Mouse (Mus musculus): ENCODE data around the gene Spaca9.

Spaca9 gene

DNA sequence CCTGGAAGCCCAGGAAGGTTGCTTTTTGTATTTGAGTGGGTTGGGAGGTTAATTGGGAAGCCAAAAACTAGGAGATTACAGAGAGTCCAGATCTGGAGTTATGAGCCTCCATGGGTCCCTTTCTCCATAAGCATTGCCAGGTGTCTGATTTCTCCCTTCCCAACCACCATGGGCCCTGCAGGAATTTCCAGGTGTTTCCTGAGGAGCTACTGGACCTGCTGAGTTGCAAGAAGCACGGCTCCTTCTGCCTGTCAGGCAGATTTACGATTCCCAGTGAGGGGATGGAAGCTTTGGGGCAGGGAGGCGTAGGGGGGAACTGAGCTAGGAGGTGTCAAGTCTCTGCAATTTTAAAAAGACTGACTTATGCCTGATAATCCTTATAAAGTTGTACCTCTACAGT is 33.7 kb downstream of the Spaca9 start:
- WGBS = 86% methylated on average over 3 of the region's 3 CpGs

DNA sequence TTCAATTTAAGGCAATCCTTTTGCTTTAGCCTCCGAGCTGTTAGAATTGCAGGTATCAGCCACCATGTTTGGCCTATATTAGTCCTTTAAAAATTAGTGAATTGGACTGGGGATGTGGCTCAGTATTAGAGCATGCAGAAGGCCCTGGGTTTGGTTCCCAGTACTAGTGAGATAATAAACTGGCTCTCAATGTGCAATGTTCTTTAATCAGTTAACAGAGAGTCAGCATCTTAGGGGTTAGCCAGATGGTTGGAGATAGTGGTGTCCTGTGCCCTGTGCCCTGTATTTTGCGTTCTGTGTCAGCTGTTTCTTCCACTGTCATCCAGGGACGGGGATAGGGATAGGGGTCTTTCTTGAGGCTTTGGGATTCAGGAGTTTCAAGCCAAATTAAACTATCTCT is 36.6 kb downstream of the Spaca9 start:
- 95% methylated on average over 3 of the region's 3 CpGs for WGBS

- WGBS = 76% methylated on average over 8 of the region's 8 CpGs
Measured at GRCm38 (mm10) chr2:28656216-28656615, 43.3 kb downstream of the Spaca9 start.

DNA sequence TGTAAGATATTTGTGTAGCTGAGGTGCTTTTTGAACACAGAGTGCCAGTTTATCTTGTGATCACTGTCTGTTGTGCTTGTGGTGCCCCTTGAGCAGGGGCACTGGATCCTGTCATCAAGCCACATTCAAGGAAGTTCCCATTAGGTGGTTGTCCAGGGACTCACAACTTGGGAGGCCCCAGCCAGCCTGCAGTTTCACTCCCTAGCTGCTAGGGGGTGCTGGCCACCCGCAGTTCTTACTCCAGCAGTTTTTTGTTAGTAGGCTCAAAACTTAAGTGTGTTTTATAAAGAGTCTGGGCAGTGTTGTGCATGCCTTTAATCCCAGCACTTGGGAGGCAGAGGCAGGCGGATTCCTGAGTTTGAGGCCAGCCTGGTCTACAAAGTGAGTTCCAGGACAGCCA is 45.2 kb downstream of the Spaca9 start:
- 71% methylated on average over 2 of the region's 2 CpGs for WGBS

GRCm38 (mm10) chr2:28653351-28653750 is 46.2 kb downstream of the Spaca9 start:
- WGBS = 74% methylated on average over 7 of the region's 7 CpGs

DNA sequence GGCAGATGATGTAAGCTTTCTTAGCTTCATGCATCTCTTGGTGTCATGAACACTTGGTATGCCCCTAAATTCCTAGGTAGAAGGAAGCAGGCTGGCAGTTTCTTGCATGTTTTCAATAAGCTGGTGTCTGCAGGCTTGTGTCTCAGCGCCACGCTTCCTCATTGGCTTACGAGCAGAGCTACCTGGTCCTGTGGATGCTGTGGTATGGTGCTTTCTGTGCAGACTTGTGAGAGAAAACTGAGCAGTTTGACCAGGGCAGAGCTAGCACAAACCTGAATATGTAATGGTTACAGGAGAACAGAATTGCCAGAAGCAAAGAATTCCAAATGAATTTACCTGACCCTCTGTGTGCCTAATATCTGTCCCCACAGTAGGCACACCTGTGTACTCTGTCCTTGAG is 56.4 kb downstream of the Spaca9 start:
- 70% methylated on average over 3 of the region's 3 CpGs for WGBS

Measured in cerebral cortex, adult 2 months (tissue).